Comparison of ENCODE assay signal across 16 mouse cellular contexts in genomic region chr8:128417956-128418796, GRCm38 (mm10). TPM values are rescaled to one million over a fixed set of nuclear protein-coding genes. Genes with fewer than 3 reads are reported as not detected.
DNase-seq lines count a peak whose midpoint lies in the region; ATAC-seq and TF ChIP-seq lines count a peak whose summit lies in the region.
"Had no signal": no experiment of that assay in that cellular context is flagged by ENCODE, and none has a peak within 500 bp of the region (broad histone marks: within the 10 kb centered on the region; RNA-seq: fewer than 3 reads in every experiment).

No protein-coding gene starts in this region.

- no peak for TF ChIP-seq POLR2A in CH12.LX (IDR thresholded peaks at IDR 0.05; ENCODE audit: low read depth, low read length)
- no peak for TF ChIP-seq POLR2A in brain, embryonic 14.5 days (IDR thresholded peaks at IDR 0.05; ENCODE audit: borderline replicate concordance, extremely low read depth, insufficient read depth, insufficient read length, poor library complexity, severe bottlenecking)

- in situ Hi-C loops in CH12.LX (cut with MboI; ENCODE audit: low pct_ligation_motif_present, low pct_unique_long_range_greater_than_20kb, low sequenced_read_pairs): no loop called here

- peaks cover 0 to 9% of the 10 kb centered on the region in 2 experiments for H3K36me3 ChIP-seq in CH12.LX (replicated peaks in 1 of 2; ENCODE audit: control insufficient read depth in 1 of 2, insufficient read depth in 1 of 2, low read length in 1 of 2)
- H3K36me3 ChIP-seq: limb, embryonic 13.5 days had no signal

- ATAC-seq in megakaryocyte, adult 5-6 weeks (ENCODE audit: poor library complexity, severe bottlenecking): peak; percentile 81
- ATAC-seq: intestine, embryonic 16.5 days had no signal

- H3K9ac ChIP-seq in CH12.LX (ENCODE audit: insufficient read depth, low read depth): peak overlapping the region; percentile 35; the same call in 1 of the 2 replicates
- H3K9ac ChIP-seq: heart, embryonic 12.5 days; limb, embryonic 13.5 days had no signal

- no peaks in the 10 kb centered on the region for H3K27me3 ChIP-seq in CH12.LX (replicated peaks)
- H3K27me3 ChIP-seq: heart, embryonic 12.5 days; limb, embryonic 13.5 days; megakaryocyte, embryonic 14.5 days had no signal

- peak; percentile 20 for DNase-seq in layer of hippocampus, adult 9-11 months
- DNase-seq in layer of hippocampus, adult 11-12 months (ENCODE audit: low spot score): no peak
- no peak for DNase-seq in CH12.LX (ENCODE audit: extremely low read depth)
- peak; percentile 67 for DNase-seq in brain, embryonic 14.5 days (ENCODE audit: low read depth)
- no peak for DNase-seq in spleen, postnatal 36 days (ENCODE audit: low spot score in 2 of 2)
- DNase-seq in lung, adult 18-20 months: no peak
- DNase-seq: adrenal gland, postnatal 14 days; kidney, postnatal 36 days; lung, adult 2 months; right cerebral cortex, postnatal 25 days had no signal

- H3K4me2 ChIP-seq in CH12.LX (ENCODE audit: insufficient read depth, low read depth, poor library complexity, severe bottlenecking): peak overlapping the region; percentile 71; the same call in 1 of the 2 replicates
- H3K4me2 ChIP-seq: heart, embryonic 12.5 days; limb, embryonic 13.5 days had no signal

- H3K79me2 ChIP-seq in CH12.LX (replicated peaks; ENCODE audit: control insufficient read depth, extremely low read depth, insufficient read depth, poor library complexity, severe bottlenecking): no peaks in the 10 kb centered on the region

- dilution Hi-C loops in CH12.LX (cut with MboI; ENCODE audit: extremely low pct_ligation_motif_present, extremely low pct_unique_long_range_greater_than_20kb, low sequenced_read_pairs): no loop called here

- no peak for TF ChIP-seq CTCF in CH12.LX (conservative IDR thresholded peaks at IDR 0.05 in 1 of 2, IDR thresholded peaks at IDR 0.05 in 1 of 2; ENCODE audit: low read depth in 2 of 2, low read length in 2 of 2)
- TF ChIP-seq CTCF in brain, embryonic 14.5 days (IDR thresholded peaks at IDR 0.05; ENCODE audit: borderline replicate concordance, extremely low read depth, insufficient read depth, insufficient read length): no peak

- no peak for TF ChIP-seq EP300 in CH12.LX (IDR thresholded peaks at IDR 0.05; ENCODE audit: low read length)

- peaks cover 11 to 29% of the 10 kb centered on the region in 2 experiments; a peak in 3 of 4 replicates for H3K4me1 ChIP-seq in CH12.LX (ENCODE audit: control insufficient read depth in 1 of 2, insufficient read depth in 2 of 2)
- H3K4me1 ChIP-seq: megakaryocyte, embryonic 14.5 days had no signal

- no peak for TF ChIP-seq RAD21 in CH12.LX (IDR thresholded peaks at IDR 0.05; ENCODE audit: low read depth, low read length)

- H3K4me3 ChIP-seq in CH12.LX (replicated peaks in 1 of 3; ENCODE audit: low read depth in 2 of 3, low read length in 2 of 3, poor library complexity in 1 of 3): peak overlapping the region in 1 of 3 experiments; percentile 15
- H3K4me3 ChIP-seq: heart, embryonic 12.5 days; left cerebral cortex, adult 2 months; limb, embryonic 13.5 days; megakaryocyte, embryonic 14.5 days had no signal

- H3K27ac ChIP-seq in CH12.LX (ENCODE audit: insufficient read depth, low read depth): no peak overlapping the region
- H3K27ac ChIP-seq: left cerebral cortex, adult 2 months; limb, embryonic 13.5 days had no signal

- no peaks in the 10 kb centered on the region for H3K9me3 ChIP-seq in CH12.LX (replicated peaks; ENCODE audit: low read length)
- H3K9me3 ChIP-seq: heart, embryonic 12.5 days; limb, embryonic 13.5 days; megakaryocyte, embryonic 14.5 days had no signal

TF ChIP-seq in CH12.LX, 34 proteins besides CTCF, POLR2A, EP300 and RAD21:
- TF ChIP-seq KAT2A (IDR thresholded peaks at IDR 0.05; ENCODE audit: insufficient replicate concordance, low read length) (no peak), MEF2A (IDR thresholded peaks at IDR 0.05; ENCODE audit: borderline replicate concordance, low read depth, low read length) (0 out of 2 replicates have a peak, but pooled peaks have one; percentile 26), CHD2 (IDR thresholded peaks at IDR 0.05; ENCODE audit: low read length) (no peak), IRF4 (IDR thresholded peaks at IDR 0.05; ENCODE audit: low read depth, low read length) (0 out of 2 replicates have a peak, but pooled peaks have one; percentile 23), TCF12 (IDR thresholded peaks at IDR 0.05; ENCODE audit: low read depth, low read length) (peak; percentile 26; the same call in 1 of the 2 replicates), MXI1 (IDR thresholded peaks at IDR 0.05; ENCODE audit: low read depth, low read length) (peak; percentile 52; the same call in 1 of the 2 replicates), SIN3A (IDR thresholded peaks at IDR 0.05; ENCODE audit: low read length) (peak; percentile 64; the same call in 1 of the 2 replicates), CHD1 (IDR thresholded peaks at IDR 0.05; ENCODE audit: low read depth, low read length) (peak; percentile 7; the same call in 1 of the 2 replicates), TBP (conservative IDR thresholded peaks at IDR 0.05; ENCODE audit: low read depth, low read length) (no peak), ETS1 (conservative IDR thresholded peaks at IDR 0.05; ENCODE audit: low read depth, low read length) (peak; percentile 65; the same call in 1 of the 2 replicates)

RNA-seq across cellular contexts. Expression of gene Nrp1, which starts 59.8 kb away (rescaled TPM):
- total RNA-seq in CH12.LX (2012; rRNA removed) (11.9 and 13.1 TPM in 2 replicates), CH12.LX (2014; rRNA removed) (14.7 and 16.7 TPM in 2 replicates)
- polyA plus RNA-seq in CH12.LX (2012; ENCODE audit: insufficient read length, low read depth): 6.9 and 7.3 TPM in 2 replicates
- 30.7 and 36.2 TPM in 2 replicates for polyA plus RNA-seq in brain, embryonic 14.5 days (2012; rRNA removed)
- total RNA-seq in megakaryocyte, adult 5-6 weeks (2015): 56.8 and 59.8 TPM in 2 replicates
- total RNA-seq in megakaryocyte, adult 5-6 weeks (2017): 73.2 and 74.3 TPM in 2 replicates

Comparison
In these comparisons a context has a peak if more than half of its experiments do, and no peak if none do; other contexts are left out.
1. DNase-seq: peak in layer of hippocampus, adult 9-11 months (single experiment) and brain, embryonic 14.5 days (single experiment); none in layer of hippocampus, adult 11-12 months (single experiment), CH12.LX (single experiment), spleen, postnatal 36 days (0 of 2) and lung, adult 18-20 months (0 of 2).